Comparison of ENCODE assay signal across 8 mouse cellular contexts in the genomic region with DNA sequence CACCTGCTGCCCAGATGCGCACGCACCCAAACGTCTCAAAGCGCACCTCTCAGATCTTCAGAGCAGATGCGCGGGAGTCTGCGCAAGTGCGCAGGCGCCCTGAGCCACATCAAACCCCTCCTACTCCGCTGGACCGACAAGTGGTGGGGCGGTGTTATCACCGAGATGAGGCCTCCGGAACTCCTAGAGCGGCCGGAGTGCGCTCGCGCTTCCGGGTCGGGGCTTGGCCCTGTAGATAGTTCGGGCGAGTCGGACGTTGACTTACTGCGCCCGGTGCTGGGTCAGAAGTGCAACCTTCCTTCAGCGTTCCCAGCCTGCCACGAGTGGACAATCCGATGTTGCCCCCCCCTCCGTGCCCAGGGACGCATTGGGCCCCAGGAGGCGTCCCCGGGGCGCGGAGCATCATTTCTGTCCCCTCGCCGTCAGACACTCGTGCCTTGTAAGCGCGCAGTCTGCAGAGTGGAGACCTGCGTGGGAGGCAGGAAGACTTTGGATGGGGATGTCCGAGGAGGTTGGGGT. TPM values are rescaled to one million over a fixed set of nuclear protein-coding genes. Genes with fewer than 3 reads are reported as not detected.
DNase-seq lines count a peak whose midpoint lies in the region; ATAC-seq and TF ChIP-seq lines count a peak whose summit lies in the region.

No protein-coding gene starts in this region.

- peak overlapping the region; percentile 58 for H3K27ac ChIP-seq in MEL (ENCODE audit: control insufficient read depth, low read depth, low read length)
- peak overlapping the region; percentile 35; the same call in 1 of the 2 replicates for H3K27ac ChIP-seq in cerebellum, adult 2 months (ENCODE audit: insufficient read depth, low read length)
- H3K27ac ChIP-seq in hindbrain, embryonic 10.5 days: peak overlapping the region; percentile 93
- peak overlapping the region; percentile 75 for H3K27ac ChIP-seq in lung, postnatal 0 days (ENCODE audit: low read length)

- WGBS in cerebellum, adult 2 months: under 1% methylated on average over 43 of the region's 43 CpGs
- 1% methylated on average over 43 of the region's 43 CpGs for WGBS in hindbrain, embryonic 10.5 days
- WGBS in lung, postnatal 0 days: under 1% methylated on average over 43 of the region's 43 CpGs

- no peaks in the 10 kb centered on the region for H3K9me3 ChIP-seq in MEL (replicated peaks; ENCODE audit: insufficient read depth, low read length)
- H3K9me3 ChIP-seq in hindbrain, embryonic 10.5 days: no peaks in the 10 kb centered on the region
- H3K9me3 ChIP-seq in lung, postnatal 0 days (ENCODE audit: low read length): no peaks in the 10 kb centered on the region

- no peak for TF ChIP-seq CTCF in MEL (IDR thresholded peaks at IDR 0.05 in 2 of 3, conservative IDR thresholded peaks at IDR 0.05 in 1 of 3; ENCODE audit: control insufficient read depth in 1 of 3, insufficient read depth in 1 of 3, low read depth in 2 of 3, low read length in 3 of 3, poor library complexity in 1 of 3, severe bottlenecking in 1 of 3)
- no peak for TF ChIP-seq CTCF in cerebellum, adult 2 months (IDR thresholded peaks at IDR 0.05; ENCODE audit: borderline replicate concordance, insufficient read depth, low read depth, low read length)
- no peak for TF ChIP-seq CTCF in lung, postnatal 0 days (IDR thresholded peaks at IDR 0.05)

- DNase-seq in MEL (ENCODE audit: low read depth, low spot score): peak; percentile 98
- peak; percentile 85 to 90 for DNase-seq in cerebellum, adult 2 months
- peak; percentile 97 for DNase-seq in forelimb bud, embryonic 11.5 days (ENCODE audit: low read depth, low spot score)
- DNase-seq in hindbrain, embryonic 10.5 days (ENCODE audit: low spot score): peak; percentile 95
- DNase-seq in layer of hippocampus, adult 9-11 months: peak; percentile 92
- peak; percentile 97 for DNase-seq in lung, postnatal 0 days (ENCODE audit: low spot score)
- DNase-seq in ovary, postnatal 14 days (ENCODE audit: low spot score): peak; percentile 66
- peak; percentile 90 for DNase-seq in thymus, postnatal 14 days

- peak overlapping the region; percentile 94 for H3K4me2 ChIP-seq in lung, postnatal 0 days (replicated peaks; ENCODE audit: low read depth, low read length)

- H3K27me3 ChIP-seq in MEL (ENCODE audit: control insufficient read depth in 1 of 2, insufficient read depth in 2 of 2, low read length in 2 of 2): no peaks in the 10 kb centered on the region
- H3K27me3 ChIP-seq in cerebellum, adult 2 months (ENCODE audit: control insufficient read depth, insufficient read depth, low read length): no peaks in the 10 kb centered on the region
- no peaks in the 10 kb centered on the region for H3K27me3 ChIP-seq in hindbrain, embryonic 10.5 days (ENCODE audit: insufficient read depth, poor library complexity, severe bottlenecking)
- no peaks in the 10 kb centered on the region for H3K27me3 ChIP-seq in lung, postnatal 0 days (replicated peaks; ENCODE audit: insufficient read depth, low read length)

- peak overlapping the region; percentile 89 for H3K9ac ChIP-seq in MEL (ENCODE audit: control insufficient read depth, low read depth, low read length, poor library complexity, severe bottlenecking)
- peak overlapping the region; percentile 76 for H3K9ac ChIP-seq in lung, postnatal 0 days (replicated peaks; ENCODE audit: low read depth)

- TF ChIP-seq EP300 in MEL (IDR thresholded peaks at IDR 0.05; ENCODE audit: low read depth in 1 of 2, low read length in 2 of 2): no peak
- no peak for TF ChIP-seq EP300 in lung, postnatal 0 days (IDR thresholded peaks at IDR 0.05)

- no peak for TF ChIP-seq RAD21 in MEL (IDR thresholded peaks at IDR 0.05; ENCODE audit: low read depth, low read length)

- peak; percentile 49 to 71; a peak in 1 of 4 replicates for TF ChIP-seq POLR2A in MEL (IDR thresholded peaks at IDR 0.05; ENCODE audit: control insufficient read depth in 1 of 2, insufficient read depth in 1 of 2, low read depth in 1 of 2, low read length in 2 of 2, poor library complexity in 1 of 2)
- peak; percentile 84 for TF ChIP-seq POLR2A in cerebellum, adult 2 months (IDR thresholded peaks at IDR 0.05; ENCODE audit: borderline replicate concordance, insufficient read depth, low read length)

- peak overlapping the region; percentile 79 to 83 for H3K4me3 ChIP-seq in MEL (ENCODE audit: control insufficient read depth in 1 of 2, insufficient read depth in 1 of 2, low read depth in 2 of 2, low read length in 2 of 2)
- H3K4me3 ChIP-seq in cerebellum, adult 2 months (replicated peaks; ENCODE audit: insufficient read depth, low read depth, low read length): peak overlapping the region; percentile 78
- peak overlapping the region; percentile 79 for H3K4me3 ChIP-seq in hindbrain, embryonic 10.5 days
- peak overlapping the region; percentile 70 for H3K4me3 ChIP-seq in lung, postnatal 0 days (ENCODE audit: low read depth, low read length)

- peak; percentile 96 for ATAC-seq in lung, postnatal 0 days

- peaks cover 5 to 22% of the 10 kb centered on the region in 2 experiments for H3K36me3 ChIP-seq in MEL (ENCODE audit: control insufficient read depth in 1 of 2, insufficient read depth in 2 of 2, low read length in 2 of 2)
- peaks cover 43% of the 10 kb centered on the region for H3K36me3 ChIP-seq in hindbrain, embryonic 10.5 days
- peaks cover 21% of the 10 kb centered on the region; the same call in 1 of the 2 replicates for H3K36me3 ChIP-seq in lung, postnatal 0 days (ENCODE audit: insufficient read depth, low read length)

- peaks cover 3 to 20% of the 10 kb centered on the region in 2 experiments; a peak in 3 of 4 replicates for H3K4me1 ChIP-seq in MEL (ENCODE audit: control insufficient read depth in 1 of 2, insufficient read depth in 2 of 2, low read length in 2 of 2)
- peaks cover 2% of the 10 kb centered on the region; the same call in 1 of the 2 replicates for H3K4me1 ChIP-seq in cerebellum, adult 2 months (ENCODE audit: control insufficient read depth, insufficient read depth, low read length)
- peaks cover 39% of the 10 kb centered on the region for H3K4me1 ChIP-seq in hindbrain, embryonic 10.5 days (replicated peaks)
- peaks cover 5% of the 10 kb centered on the region; the same call in 1 of the 2 replicates for H3K4me1 ChIP-seq in lung, postnatal 0 days (ENCODE audit: insufficient read depth, low read depth, low read length)

- peaks cover 15% of the 10 kb centered on the region for H3K79me2 ChIP-seq in MEL (ENCODE audit: control insufficient read depth, insufficient read depth, low read length, poor library complexity)

TF ChIP-seq in MEL, 35 proteins besides CTCF, POLR2A, EP300 and RAD21 (continues in another document):
- no peak; the same call in 1 of the 2 replicates for TF ChIP-seq GABPA (IDR thresholded peaks at IDR 0.05; ENCODE audit: low read depth, low read length)
- no peak for TF ChIP-seq RCOR1 (IDR thresholded peaks at IDR 0.05; ENCODE audit: low read depth, low read length)
- peak; percentile 88 for TF ChIP-seq HCFC1 (IDR thresholded peaks at IDR 0.05; ENCODE audit: low read depth, low read length)
- TF ChIP-seq ZC3H11A (IDR thresholded peaks at IDR 0.05; ENCODE audit: low read depth, low read length): no peak
- TF ChIP-seq POLR2AphosphoS2 (IDR thresholded peaks at IDR 0.05; ENCODE audit: low read length): no peak; the same call in 1 of the 2 replicates
- TF ChIP-seq MXI1 (IDR thresholded peaks at IDR 0.05; ENCODE audit: low read depth, low read length): peak; percentile 80
- no peak for TF ChIP-seq CHD2 (IDR thresholded peaks at IDR 0.05; ENCODE audit: low read length)
- peak; percentile 71 for TF ChIP-seq NELFE (IDR thresholded peaks at IDR 0.05; ENCODE audit: low read depth, low read length)
- TF ChIP-seq JUND (IDR thresholded peaks at IDR 0.05; ENCODE audit: low read depth, low read length): no peak
- TF ChIP-seq ETS1 (IDR thresholded peaks at IDR 0.05; ENCODE audit: low read depth, low read length): no peak
- no peak for TF ChIP-seq CHD1 (IDR thresholded peaks at IDR 0.05; ENCODE audit: low read depth, low read length)
- TF ChIP-seq MAZ (IDR thresholded peaks at IDR 0.05; ENCODE audit: low read depth, low read length): peak; percentile 58; the same call in 1 of the 2 replicates
- TF ChIP-seq ZKSCAN1 (IDR thresholded peaks at IDR 0.05; ENCODE audit: low read depth, low read length): no peak
- no peak for TF ChIP-seq POLR2AphosphoS5 (IDR thresholded peaks at IDR 0.05; ENCODE audit: borderline replicate concordance, low read depth, low read length)
- no peak for TF ChIP-seq MEF2A (IDR thresholded peaks at IDR 0.05; ENCODE audit: extremely low read depth, insufficient replicate concordance, low read depth, low read length, poor library complexity, severe bottlenecking)
- TF ChIP-seq MAX (IDR thresholded peaks at IDR 0.05; ENCODE audit: low read length): 0 out of 2 replicates have a peak, but pooled peaks have one; percentile 28
- no peak for TF ChIP-seq ZNF384 (IDR thresholded peaks at IDR 0.05; ENCODE audit: low read depth, low read length)
- TF ChIP-seq UBTF (IDR thresholded peaks at IDR 0.05; ENCODE audit: borderline replicate concordance, insufficient read depth, low read depth, low read length): no peak
- 0 out of 2 replicates have a peak, but pooled peaks have one; percentile 5 for TF ChIP-seq SMC3 (IDR thresholded peaks at IDR 0.05; ENCODE audit: low read depth, low read length)
- TF ChIP-seq MYC (IDR thresholded peaks at IDR 0.05; ENCODE audit: low read depth, low read length): 0 out of 2 replicates have a peak, but pooled peaks have one; percentile 13
- no peak for TF ChIP-seq MAFK (IDR thresholded peaks at IDR 0.05; ENCODE audit: borderline replicate concordance, low read depth, low read length)
- TF ChIP-seq NRF1 (IDR thresholded peaks at IDR 0.05; ENCODE audit: insufficient read depth, low read depth, low read length, poor library complexity, severe bottlenecking): peak; percentile 96

RNA-seq across cellular contexts. Expression of gene Rpl14, which starts 5.9 kb away (rescaled TPM):
- total RNA-seq in MEL (2012; rRNA removed): 1,524 and 1,607 TPM in 2 replicates
- 100 to 1,000 TPM in 1 of 2 experiments, not detected in 1; 502 TPM for polyA plus RNA-seq in MEL (2012; ENCODE audit: insufficient read depth in 1 of 2, insufficient read length in 2 of 2, low read depth in 1 of 2, low replicate concordance in 2 of 2, missing spikeins in 1 of 2)
- 327 and 353 TPM in 2 replicates for polyA plus RNA-seq in cerebellum, adult 2 months (2012; rRNA removed)
- polyA plus RNA-seq in hindbrain, embryonic 10.5 days (2016; fragmentation: Nextera tagmentation; extraction: Ambion mirVana): 673 and 781 TPM in 2 replicates
- polyA plus RNA-seq in lung, postnatal 0 days (2015; fragmentation: Nextera tagmentation; extraction: Ambion mirVana): 456 and 488 TPM in 2 replicates

RNA-seq across cellular contexts. Expression of gene Entpd3, which starts 37.6 kb away (rescaled TPM):
- total RNA-seq in MEL (2012; rRNA removed): not detected in 2 replicates
- polyA plus RNA-seq in MEL (2012; ENCODE audit: insufficient read depth in 1 of 2, insufficient read length in 2 of 2, low read depth in 1 of 2, low replicate concordance in 2 of 2, missing spikeins in 1 of 2): under 1 TPM in 1 of 2 experiments, not detected in 1; 0.03 TPM
- polyA plus RNA-seq in cerebellum, adult 2 months (2012; rRNA removed): 10.9 and 13.9 TPM in 2 replicates
- 0.25 and 0.41 TPM in 2 replicates for polyA plus RNA-seq in hindbrain, embryonic 10.5 days (2016; fragmentation: Nextera tagmentation; extraction: Ambion mirVana)
- polyA plus RNA-seq in lung, postnatal 0 days (2015; fragmentation: Nextera tagmentation; extraction: Ambion mirVana): 3.6 and 4.1 TPM in 2 replicates

Comparison
In these comparisons a context has a peak if more than half of its experiments do, and no peak if none do; other contexts are left out.
1. Peak in every context shown above with its lines: DNase-seq, ATAC-seq, H3K4me3 ChIP-seq and H3K27ac ChIP-seq.
2. H3K27ac ChIP-seq: peak in every context shown above with its lines; median percentile 93 in hindbrain, embryonic 10.5 days; 75 in lung, postnatal 0 days; 58 in MEL; 35 in cerebellum, adult 2 months.